Mouse (Mus musculus): Measurements from ENCODE around the gene Zdhhc11.

DNA sequence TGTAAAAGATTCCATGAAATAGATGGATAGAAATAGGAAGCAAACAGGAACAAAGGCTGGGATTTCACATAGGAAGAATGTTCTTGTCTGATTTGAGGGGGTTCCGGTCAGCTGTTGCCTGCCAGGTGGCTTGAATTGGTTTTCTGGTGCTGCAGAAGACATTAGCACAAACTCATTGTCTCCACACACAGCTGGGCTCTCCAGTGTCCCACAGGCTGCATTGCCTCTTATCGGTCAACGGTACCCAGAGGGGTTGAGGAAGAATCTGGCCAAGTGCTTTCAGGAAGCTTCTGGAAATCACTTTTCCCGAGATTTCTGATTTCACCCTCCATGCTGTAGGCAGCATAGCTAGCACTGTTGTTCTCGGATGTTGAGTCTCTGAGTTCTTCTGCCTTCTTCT, 27.6 kb downstream of the Zdhhc11 start:
- TF ChIP-seq CTCF (IDR thresholded peaks at IDR 0.05) (no peak), EP300 (IDR thresholded peaks at IDR 0.05) (no peak)

Data from lung, postnatal 0 days (tissue).